Mouse (Mus musculus) heart, embryonic 11.5 days (tissue): Measurements from ENCODE around the gene Sf3a2. TPM values are rescaled to one million over a fixed set of nuclear protein-coding genes. Genes with fewer than 3 reads are reported as not detected.
A peak's percentile ranks its signal among the peaks of the same experiment; 100 is the strongest.

Experiments
- microRNA counts: library from miRNA; unstranded; fragments of <30 nt; microRNA quantifications from one replicate; lab custom pipeline; 2015
- microRNA-seq: library from miRNA; unstranded; fragments of <30 nt; microRNA quantifications from one replicate; pipeline ENCODE4, GENCODE M21; 2016; ENCODE audit warnings: borderline number of aligned reads
- polyA plus RNA-seq: library from polyadenylated mRNA; unstranded; fragments of >200 nt; fragmentation: Nextera tagmentation; extraction: Ambion mirVana; gene quantifications from 2 replicates; pipeline ENCODE4 v1.2.1, GENCODE M21; 2014

The Sf3a2 gene
- polyA plus RNA-seq, 1 experiment from 2014 or later = 68.6 TPM

MicroRNAs encoded within 50 kb of the gene (microRNA counts, 519-probe panel; counts per million panel counts)
- 32.2 counts per million for microRNA mmu-miR-1982 (lab: Ali Mortazavi, UCI)

Small RNA genes lying within 50 kb of the gene (microRNA-seq; reads per million reads assigned to microRNA genes)
- gene Mir1982 = 4.3 reads per million, percentile 36 among the genes with 10 or more reads in this experiment

Other genes with a start within 250 kb of the Sf3a2 start
- 18.0 and 18.1 TPM in 2 replicates for gene Rexo1, start 236.6 kb upstream of the Sf3a2 start, polyA plus RNA-seq
- gene Klf16, start 220.9 kb upstream of the Sf3a2 start, polyA plus RNA-seq = 4.9 and 5.5 TPM in 2 replicates
- 94.3 and 100 TPM in 2 replicates for gene Abhd17a, start 207.9 kb upstream of the Sf3a2 start, polyA plus RNA-seq
- 76.9 and 78.1 TPM in 2 replicates for gene Scamp4, start 195.3 kb upstream of the Sf3a2 start, polyA plus RNA-seq
- gene Adat3, start 195.3 kb upstream of the Sf3a2 start, polyA plus RNA-seq = 6.2 and 6.6 TPM in 2 replicates
- gene Gm49322, start 192.2 kb upstream of the Sf3a2 start, polyA plus RNA-seq = 0.83 and 0.84 TPM in 2 replicates
- gene Csnk1g2, start 175.4 kb upstream of the Sf3a2 start, polyA plus RNA-seq = 64.6 and 67.6 TPM in 2 replicates
- gene Btbd2, start 141.1 kb upstream of the Sf3a2 start, polyA plus RNA-seq = 37.6 and 47.0 TPM in 2 replicates
- 62.1 and 68.8 TPM in 2 replicates for gene Mknk2, start 120.1 kb upstream of the Sf3a2 start, polyA plus RNA-seq
- gene Mob3a, start 96.2 kb upstream of the Sf3a2 start, polyA plus RNA-seq = 38.9 and 39.0 TPM in 2 replicates
- gene Izumo4, start 96.0 kb upstream of the Sf3a2 start, polyA plus RNA-seq = 8.2 and 8.5 TPM in 2 replicates
- 51.5 and 59.3 TPM in 2 replicates for gene Ap3d1, start 55.9 kb upstream of the Sf3a2 start, polyA plus RNA-seq
- 23.1 and 27.3 TPM in 2 replicates for gene Dot1l, start 43.0 kb upstream of the Sf3a2 start, polyA plus RNA-seq
- 89.0 and 97.7 TPM in 2 replicates for gene Plekhj1, start 428 bp downstream of the Sf3a2 start, polyA plus RNA-seq
- 0.11 TPM in 1 of 2 replicates, not detected in the other for gene Amh, start 7.0 kb downstream of the Sf3a2 start, polyA plus RNA-seq
- gene Jsrp1, start 15.3 kb downstream of the Sf3a2 start, polyA plus RNA-seq = 8.0 and 10.0 TPM in 2 replicates
- 1,894 and 1,935 TPM in 2 replicates for gene Oaz1, start 28.5 kb downstream of the Sf3a2 start, polyA plus RNA-seq
- gene Lingo3, start 45.8 kb downstream of the Sf3a2 start, polyA plus RNA-seq = 0.14 TPM in 1 of 2 replicates, not detected in the other
- 201 and 218 TPM in 2 replicates for gene Lsm7, start 57.0 kb downstream of the Sf3a2 start, polyA plus RNA-seq
- 22.9 and 26.3 TPM in 2 replicates for gene Sppl2b, start 57.1 kb downstream of the Sf3a2 start, polyA plus RNA-seq
- gene Tmprss9, start 73.7 kb downstream of the Sf3a2 start, polyA plus RNA-seq = not detected in 2 replicates
- 300 and 340 TPM in 2 replicates for gene Timm13, start 102.8 kb downstream of the Sf3a2 start, polyA plus RNA-seq
- 7.9 and 11.6 TPM in 2 replicates for gene Lmnb2, start 120.0 kb downstream of the Sf3a2 start, polyA plus RNA-seq
- gene Gadd45b, start 131.9 kb downstream of the Sf3a2 start, polyA plus RNA-seq = 21.3 and 25.6 TPM in 2 replicates
- 1.4 TPM in 2 replicates for gene Gng7, start 216.7 kb downstream of the Sf3a2 start, polyA plus RNA-seq
- 0.13 TPM in 1 of 2 replicates, not detected in the other for gene Diras1, start 227.5 kb downstream of the Sf3a2 start, polyA plus RNA-seq
- 3.9 and 4.1 TPM in 2 replicates for gene Slc39a3, start 239.2 kb downstream of the Sf3a2 start, polyA plus RNA-seq